Mouse (Mus musculus): ENCODE results near the gene Brap. TPM values are rescaled to one million over a fixed set of nuclear protein-coding genes. Genes with fewer than 3 reads are reported as not detected.
A peak's percentile ranks its signal among the peaks of the same experiment; 100 is the strongest.
"Not testable (repeated sequence)": the region's sequence is repeated elsewhere in the genome, so short reads cannot be mapped to it uniquely, and the experiment has no call there.

The Brap gene
- total RNA-seq, 4 experiments from 2014 or later, result 32.5 to 36.5 (median 34.7) TPM

DNA sequence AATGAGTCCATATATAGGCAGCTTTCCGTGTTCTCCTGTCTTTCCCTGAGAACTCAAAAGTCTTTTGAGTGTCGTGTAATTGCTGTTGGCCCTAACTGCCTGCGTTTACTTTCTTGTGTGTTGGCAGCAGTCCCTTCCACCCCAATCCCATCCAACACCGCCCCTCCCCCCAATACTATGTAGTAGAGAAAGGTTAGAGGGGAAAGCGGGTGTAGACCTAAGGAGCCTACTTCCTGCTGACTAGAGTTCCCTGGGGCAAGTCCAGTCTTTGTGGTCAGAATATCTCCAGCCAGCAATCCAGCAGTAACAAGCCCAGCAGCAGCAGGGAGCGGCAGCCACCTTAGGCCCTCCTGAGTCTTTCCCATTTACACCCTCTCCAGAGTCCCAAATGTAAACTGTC, 8.0 kb downstream of the Brap start:
- DNase-seq (ENCODE audit: low spot score in 2 of 2), result no peak

DNA sequence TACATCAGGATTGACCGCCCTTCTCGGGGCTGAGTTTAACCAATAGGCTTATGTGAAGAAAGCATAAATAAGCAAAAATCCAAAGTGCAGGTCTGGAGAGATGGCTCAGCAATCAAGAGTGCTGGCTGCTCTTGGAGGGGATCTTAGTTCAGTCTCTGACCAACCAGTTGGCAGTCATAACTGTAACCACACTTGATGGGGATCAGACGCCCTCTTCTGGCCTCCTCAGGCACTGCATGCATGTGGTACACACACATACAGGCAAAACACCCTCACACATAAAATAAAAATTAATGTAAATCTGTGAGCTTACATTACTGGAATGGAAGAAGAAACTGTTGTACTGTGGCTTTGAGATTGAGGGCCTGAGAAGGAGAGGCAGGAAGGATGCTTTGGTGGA, 10.0 kb downstream of the Brap start:
- DNase-seq (ENCODE audit: low spot score in 2 of 2), result no peak

DNA sequence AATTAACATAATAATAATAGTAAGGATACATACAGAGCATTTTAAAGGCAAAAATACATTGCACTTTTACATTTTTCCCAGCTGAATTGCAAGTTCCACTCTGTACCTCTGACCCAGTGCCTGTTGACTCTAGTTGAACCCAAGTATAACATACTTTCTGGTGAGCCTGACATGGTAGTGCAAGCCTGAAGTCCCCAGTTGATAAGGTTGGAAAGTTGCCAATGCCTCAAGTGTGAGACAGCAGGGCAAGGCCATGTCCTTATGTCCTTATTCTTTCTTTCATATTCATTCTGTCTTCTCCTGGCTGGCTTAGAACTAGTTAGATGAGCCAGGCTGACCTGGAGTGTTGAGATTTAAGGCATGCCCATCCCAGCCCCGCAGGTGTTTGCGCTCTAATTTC, 21.9 kb downstream of the Brap start:
- no peak for DNase-seq (ENCODE audit: low spot score in 2 of 2)

DNA sequence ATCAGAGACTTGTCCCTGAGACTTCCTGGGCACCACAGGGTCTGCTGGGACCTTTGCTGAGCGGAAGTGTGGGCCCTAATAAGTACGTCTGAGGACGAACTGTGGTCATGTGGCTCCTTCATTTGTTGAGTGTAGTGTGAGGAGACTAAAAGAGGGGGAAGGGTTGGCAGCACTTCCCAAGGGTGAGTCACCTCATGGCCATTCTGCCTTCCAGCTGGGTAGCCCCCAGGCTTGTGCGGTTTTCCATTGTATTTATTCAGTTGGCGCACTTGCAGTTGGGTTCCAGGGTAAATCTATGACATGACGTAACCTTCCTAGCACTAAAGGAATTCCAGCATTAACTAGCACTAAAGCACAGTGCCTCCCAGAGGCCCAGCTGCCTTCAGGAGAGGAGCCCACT, 25.1 kb downstream of the Brap start:
- no peak for DNase-seq (ENCODE audit: low spot score in 2 of 2)

DNA sequence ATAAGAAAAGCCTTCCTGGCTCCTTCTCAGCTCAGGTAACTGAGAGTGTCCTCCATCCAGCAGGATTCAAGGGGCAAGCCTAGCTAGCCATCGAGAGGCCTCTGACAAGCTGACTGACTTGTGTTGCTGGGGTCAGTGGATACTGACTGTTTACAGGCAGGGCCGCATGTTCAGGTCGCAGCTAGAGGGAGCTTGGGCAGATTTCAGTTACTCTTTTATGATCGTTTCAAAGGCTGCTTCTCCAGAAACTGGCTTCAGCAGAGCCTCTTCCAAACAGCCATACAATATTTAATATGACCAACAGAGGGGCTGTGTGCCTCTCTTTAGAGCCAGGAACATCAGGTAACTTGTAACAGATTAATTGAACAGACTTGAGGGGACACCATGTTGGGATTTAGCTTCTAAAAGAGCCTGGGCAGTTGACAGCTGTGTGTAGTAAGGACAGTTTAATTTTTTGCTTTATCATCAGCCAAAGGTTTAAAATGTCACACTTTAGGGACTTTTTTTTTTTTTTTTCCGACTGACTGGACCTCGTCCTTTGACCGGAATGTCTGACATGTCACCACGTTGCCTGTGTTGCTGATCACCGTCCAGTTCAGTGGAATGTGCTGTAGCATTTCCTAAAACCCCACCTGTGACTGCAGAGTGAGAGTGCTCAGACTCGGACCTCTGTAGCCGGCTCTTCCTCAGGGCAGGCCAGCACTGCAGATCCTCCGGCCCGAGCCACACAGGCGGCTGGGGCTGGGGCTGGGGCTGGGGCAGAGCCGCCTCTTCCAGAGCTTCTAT, 25.9 kb downstream of the Brap start:
- DNase-seq (ENCODE audit: low spot score in 2 of 2), result no peak

DNA sequence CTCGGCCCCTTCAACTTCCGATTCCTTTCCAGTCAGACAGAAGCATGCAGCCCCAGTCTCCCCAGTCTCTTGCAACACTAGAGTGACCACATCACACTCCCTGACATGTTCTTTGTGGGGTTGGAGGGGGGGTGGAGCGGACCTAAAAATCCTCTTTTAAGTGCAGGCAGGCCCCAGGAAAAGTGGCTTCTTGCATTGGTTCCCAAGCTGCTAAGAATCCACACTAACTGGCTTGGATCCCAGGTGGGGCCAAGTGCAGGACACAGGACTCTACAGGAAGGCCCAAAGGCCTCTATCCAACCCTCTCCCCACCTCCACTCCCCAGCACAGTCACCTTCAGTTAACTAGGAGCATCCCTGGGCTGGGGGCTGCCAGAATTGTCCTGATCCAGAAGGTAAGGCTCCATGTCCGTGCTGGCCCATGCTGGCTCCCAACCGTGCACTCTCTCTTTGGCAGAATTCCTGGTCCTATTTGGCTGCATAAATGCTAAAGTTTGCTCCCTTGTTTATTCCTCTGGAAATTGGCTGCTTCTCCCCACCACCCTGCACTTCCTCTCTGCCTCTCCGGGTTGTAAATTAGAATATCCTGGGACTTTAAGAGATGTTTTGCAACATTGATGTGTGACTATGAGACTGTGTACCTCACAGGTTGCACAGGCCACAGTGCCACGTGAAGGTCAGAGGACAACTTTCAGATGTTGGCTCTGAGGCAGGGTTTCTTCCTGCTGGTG, 30.3 kb downstream of the Brap start:
- peak; percentile 26 to 38 for DNase-seq (ENCODE audit: low spot score in 2 of 2)

DNA sequence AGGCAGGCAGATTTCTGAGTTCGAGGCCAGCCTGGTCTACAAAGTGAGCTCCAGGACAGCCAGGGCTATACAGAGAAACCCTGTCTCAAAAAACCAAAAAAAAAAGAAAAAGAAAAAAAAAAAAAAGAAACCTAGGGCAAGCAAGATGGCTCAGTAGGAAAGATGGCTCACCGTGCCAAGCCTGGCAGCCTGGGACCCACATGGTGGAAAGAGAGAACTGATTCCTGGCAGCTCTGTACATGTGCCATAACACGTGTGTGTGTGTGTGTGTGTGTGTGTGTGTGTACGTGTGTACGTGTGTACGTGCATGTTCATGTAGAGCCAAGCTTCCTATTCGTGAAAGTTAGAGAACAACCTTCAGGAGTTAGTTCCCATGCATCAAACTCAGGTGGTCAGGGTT, 31.1 kb downstream of the Brap start:
- not testable (repeated sequence) for DNase-seq (ENCODE audit: low spot score in 2 of 2)

DNA sequence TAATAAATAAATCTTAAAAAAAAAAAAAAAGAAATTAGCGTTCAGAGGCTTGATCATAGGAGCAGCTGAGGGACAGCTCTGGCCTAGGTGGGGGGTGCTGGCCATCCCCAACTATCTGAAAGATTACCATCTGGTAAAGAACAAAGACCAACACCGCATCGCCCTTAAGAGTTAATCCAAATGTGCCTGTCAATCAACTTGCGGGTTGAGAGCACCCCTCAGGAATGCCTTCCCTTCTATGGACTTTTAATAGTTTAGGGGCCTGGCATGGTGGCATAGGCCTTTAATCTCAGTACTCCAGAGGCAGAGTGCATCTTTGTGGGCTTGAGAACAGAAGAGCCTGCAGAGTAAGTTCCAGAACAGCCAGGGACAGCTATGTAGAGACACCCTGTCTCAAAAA, 32.5 kb downstream of the Brap start:
- DNase-seq (ENCODE audit: low spot score in 2 of 2), result no peak

DNA sequence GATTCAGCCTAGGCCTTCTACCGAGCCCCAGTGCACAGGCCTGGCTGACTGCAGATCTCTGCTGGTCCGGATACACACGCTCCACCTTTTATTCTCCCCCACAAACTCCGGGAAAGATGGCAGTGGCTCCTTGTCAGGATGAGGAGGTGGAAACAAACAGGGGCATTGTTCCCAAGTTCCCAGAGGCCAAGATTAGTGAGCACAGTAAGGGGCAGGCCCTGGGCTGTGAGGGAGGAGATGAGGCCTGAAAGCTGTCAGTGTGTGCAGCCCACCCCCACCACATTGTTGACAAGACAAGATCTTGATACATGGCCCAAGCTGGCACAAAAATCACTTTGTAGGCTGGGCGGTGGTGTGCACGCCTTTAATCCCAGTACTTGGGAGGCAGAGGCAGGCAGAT, 36.4 kb downstream of the Brap start:
- no peak for DNase-seq (ENCODE audit: low spot score in 2 of 2)

DNA sequence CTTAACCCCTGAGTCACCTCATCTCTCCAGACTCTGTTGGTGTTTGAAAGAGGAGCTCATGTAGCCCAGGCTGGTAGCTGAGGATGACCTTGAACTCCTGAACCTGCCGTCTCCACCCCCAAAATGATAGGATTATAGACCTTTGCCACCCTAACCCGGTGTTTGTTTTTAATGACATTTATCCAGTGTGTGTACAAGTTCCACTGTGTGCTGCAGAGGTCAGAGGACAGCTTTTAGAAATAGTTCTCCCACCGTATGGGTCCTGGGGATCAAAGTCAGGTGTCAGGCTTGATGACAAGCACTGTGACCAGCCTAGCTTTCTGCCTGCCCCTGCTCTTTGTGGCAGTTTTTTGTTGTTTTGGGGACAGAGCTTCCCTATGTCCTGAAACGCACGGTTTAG, 39.5 kb downstream of the Brap start:
- no peak for DNase-seq (ENCODE audit: low spot score in 2 of 2)

DNA sequence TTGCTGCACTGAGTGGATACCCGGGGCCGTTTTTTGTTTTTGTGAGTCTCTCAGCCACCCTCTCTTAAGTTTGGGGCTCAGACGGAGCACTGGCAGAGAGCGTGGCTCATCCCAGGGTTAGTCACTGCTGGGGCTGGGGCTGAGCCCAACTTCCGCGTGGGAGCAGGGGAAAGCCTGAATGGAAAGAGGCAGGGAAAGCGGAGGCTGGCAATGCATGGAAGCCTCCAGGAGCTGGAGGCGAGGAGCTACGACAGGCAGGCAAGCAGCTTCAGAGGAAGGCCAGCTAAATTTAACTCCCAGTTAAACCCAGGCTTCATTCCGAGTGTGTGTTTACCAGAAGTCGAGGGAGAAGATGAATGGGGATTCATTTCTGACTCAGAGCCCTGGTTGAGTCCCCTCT, 40.1 kb downstream of the Brap start:
- peak in 1 of 2 experiments; percentile 10 for DNase-seq (ENCODE audit: low spot score in 2 of 2)

DNA sequence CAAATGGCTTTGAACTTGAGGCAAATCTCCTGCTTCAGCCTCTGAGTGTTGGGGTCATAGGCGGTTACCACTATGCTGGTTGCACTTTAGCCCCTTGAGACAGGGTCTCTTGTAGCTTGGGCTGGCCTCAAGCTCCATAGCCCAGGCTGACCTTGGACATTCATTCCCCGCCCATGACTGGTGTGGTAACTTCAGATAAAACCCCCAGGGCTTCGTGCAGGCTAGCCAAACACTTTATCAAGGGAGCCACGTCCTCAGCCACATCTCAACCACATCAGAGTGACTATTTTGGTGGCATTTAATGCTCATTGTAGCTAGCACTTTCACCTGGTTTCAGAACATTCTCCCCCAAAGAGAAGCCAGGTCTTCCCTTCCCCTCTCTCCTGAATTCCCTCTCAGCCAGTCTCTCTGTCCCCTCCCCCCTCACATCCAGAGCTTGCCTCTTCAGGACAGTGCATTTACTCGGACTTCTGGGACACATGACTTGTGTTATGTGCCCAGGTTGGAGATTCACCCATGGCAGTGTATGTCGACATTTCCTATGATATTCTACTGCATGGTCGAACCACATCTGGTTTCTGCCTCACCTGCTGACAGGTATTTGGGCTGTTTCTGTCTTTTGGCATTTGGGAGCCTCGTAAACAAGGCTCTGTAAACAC, 40.9 kb downstream of the Brap start:
- DNase-seq (ENCODE audit: low spot score in 2 of 2), result no peak

DNA sequence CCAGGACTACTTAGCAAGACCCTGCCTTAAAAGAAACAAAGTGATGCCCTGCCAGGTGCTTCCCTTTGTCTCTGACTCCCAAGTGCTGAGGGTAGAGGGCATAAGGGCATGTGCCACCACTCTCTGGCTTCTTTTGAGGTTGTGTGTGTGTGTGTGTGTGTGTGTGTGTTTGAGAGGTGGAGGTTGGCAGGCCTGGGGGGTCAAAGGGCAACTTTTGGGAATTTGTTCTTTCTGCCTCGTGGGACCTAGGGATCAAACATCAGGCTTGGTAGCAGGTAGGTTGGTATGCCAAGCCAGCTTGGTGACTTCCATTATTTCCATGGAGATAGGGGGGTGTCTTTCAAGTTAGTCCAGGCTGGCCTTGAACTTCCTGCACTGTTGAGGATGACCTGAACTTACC, 43.0 kb downstream of the Brap start:
- DNase-seq (ENCODE audit: low spot score in 2 of 2), result no peak

DNA sequence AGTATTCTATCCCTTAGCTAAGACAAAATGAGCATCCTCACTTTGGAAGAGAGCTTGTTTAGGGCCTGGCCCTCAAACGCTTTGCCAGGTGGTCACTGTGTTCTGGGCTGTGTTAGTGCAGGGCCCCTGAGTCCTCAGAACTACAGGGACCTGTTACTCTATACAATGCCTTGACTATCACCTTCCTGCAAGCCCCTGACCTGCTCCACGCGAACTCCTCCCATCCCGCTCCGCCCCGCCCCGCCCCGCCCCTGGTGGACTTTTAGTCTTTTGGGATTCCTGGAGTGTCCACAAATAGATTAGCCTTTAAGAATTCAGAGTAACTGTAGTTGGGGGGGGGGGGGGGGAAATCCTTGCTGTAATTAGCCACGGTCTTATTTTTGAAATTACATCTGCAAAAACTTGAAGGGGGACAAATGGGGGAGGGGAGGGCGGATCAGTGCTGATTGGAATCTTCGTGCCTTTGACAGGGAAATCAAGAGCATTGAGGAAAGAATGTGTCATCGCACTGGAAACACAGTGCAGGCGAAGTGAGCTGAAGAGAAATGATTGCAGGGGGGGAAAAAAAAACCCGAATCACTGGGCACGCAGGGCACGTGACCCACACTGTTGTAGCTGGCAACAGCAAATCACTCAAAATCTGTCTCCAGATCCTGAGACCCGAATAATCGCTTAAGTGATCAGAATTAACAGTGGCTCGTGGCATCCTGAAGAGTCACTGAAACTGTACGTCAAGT, 44.3 kb downstream of the Brap start:
- DNase-seq (ENCODE audit: low spot score in 2 of 2), result no peak

DNA sequence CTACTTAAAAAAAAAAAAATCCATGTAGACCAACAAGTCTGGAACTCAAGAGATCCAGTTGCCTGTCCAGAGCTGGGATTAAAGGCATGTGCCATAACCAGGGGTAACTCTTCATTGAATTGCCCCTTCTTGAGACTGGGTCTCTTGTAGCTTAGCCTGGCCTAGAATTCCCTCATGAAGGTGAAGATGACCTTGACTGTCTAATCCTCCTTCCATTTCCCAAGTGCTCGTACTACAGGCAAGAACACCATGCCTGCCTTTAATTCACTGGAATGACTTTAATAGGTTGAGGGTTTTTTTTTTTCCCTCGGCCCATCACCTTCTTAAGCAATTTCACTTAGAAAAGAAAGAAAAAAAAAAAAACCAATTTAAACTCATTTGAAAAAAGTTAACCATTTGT, 50.0 kb downstream of the Brap start:
- DNase-seq (ENCODE audit: low spot score in 2 of 2), result no peak

DNA sequence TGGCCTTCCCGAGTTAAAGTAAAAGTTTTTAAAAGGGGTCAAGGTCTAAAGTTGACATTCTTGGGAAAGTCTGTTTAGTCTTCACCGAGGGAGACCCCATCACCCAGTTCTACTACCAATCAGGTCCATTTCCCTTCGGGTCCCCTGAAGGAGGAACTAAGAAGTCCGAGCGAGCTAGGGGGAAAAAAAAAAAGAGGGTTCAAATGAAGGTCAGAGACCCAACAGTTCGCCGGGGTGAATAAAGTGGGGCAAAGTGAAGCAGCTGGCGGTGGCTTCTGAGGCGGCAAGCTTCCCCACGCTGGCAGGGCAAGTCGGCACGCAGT, 50.4 kb downstream of the Brap start:
- DNase-seq (ENCODE audit: low spot score in 2 of 2), result no peak

DNA sequence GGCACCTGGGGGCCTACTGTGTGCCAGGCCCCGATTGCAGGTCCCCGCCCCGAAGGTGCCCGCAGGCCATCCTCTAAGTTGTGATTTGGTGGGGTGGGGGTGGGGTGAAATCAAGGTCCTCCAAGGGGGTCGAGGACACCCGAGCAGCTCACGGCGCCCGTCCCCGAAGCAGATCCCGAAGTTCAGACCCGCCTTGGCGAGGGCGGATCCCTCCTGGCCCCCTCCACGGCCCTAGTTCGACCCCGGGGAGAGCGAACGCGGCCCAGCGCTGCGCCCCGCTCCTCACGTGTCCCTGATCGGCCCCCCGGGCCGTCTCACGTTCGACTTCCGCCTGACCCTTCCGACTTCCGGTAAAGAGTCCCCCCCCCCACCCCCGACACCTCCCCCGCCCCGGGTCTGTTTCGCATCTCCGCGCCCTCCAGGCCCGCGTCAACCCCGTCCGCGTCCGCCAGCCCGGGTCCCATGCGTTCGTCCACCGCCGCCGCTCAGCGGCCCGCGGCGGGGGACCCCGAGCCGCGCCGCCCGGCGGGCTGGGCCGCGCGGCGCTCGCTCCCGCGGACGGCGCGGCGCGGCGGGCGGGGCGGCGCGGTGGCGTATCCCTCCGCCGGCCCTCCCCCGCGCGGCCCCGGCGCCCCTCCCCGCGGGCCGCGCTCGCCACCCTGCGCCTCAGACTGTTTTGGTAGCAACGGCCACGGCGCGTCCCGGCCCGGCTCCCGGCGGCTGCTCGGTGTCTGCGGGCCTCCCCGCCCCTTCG, 51.0 kb downstream of the Brap start, which contains the start of gene Atxn2:
TSS of gene Atxn2 (plus strand) at position 164 of the 754 bp plus-strand sequence.
- peak; percentile 71 to 80 for DNase-seq (ENCODE audit: low spot score in 2 of 2)

DNA sequence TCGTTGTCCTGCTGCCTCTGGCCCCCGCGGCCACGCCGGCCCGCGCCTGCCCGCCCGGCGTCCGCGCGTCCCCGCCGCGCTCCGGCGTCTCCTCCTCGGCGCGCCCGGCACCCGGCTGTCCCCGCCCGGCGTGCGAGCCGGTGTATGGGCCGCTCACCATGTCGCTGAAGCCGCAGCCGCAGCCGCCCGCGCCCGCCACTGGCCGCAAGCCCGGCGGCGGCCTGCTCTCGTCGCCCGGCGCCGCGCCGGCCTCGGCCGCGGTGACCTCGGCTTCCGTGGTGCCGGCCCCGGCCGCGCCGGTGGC, 51.5 kb downstream of the Brap start:
- DNase-seq (ENCODE audit: low spot score in 2 of 2), result no peak

DNA sequence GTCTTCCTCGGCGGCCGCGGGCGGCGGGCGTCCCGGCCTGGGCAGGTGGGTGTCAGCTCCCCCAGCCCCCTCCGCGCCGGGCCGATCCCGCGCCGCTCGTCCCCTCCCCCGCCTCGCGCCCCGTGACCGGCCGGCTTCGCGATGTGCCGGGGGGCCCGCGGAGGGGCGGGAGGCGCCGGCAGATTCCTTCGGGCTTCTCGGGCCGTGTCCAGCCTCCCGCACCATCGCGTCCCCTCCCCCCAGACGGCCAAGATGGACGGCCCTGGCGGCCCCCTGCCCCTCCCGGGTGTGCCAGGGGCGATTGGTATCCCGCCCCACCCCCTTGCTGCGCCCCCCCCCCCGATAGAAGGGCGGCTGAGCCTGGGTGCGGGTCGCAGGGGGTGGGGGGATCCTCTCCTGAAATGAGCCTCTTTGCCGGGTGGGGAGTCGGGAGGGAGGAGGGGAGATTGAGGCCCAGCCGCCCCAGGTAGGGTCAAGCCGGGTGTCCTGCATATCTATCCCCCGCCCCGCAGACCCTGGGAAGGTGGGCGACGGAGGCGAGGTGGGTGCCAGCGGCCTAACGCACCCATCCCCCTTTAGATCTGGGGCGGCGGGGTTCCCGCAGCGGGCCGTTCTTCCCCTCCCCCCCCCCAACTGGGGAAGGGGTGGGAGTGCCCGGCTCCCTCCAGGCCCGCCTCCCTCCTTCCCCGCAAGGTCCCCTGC, 52.0 kb downstream of the Brap start:
- DNase-seq (ENCODE audit: low spot score in 2 of 2), result peak; percentile 13 to 20

DNA sequence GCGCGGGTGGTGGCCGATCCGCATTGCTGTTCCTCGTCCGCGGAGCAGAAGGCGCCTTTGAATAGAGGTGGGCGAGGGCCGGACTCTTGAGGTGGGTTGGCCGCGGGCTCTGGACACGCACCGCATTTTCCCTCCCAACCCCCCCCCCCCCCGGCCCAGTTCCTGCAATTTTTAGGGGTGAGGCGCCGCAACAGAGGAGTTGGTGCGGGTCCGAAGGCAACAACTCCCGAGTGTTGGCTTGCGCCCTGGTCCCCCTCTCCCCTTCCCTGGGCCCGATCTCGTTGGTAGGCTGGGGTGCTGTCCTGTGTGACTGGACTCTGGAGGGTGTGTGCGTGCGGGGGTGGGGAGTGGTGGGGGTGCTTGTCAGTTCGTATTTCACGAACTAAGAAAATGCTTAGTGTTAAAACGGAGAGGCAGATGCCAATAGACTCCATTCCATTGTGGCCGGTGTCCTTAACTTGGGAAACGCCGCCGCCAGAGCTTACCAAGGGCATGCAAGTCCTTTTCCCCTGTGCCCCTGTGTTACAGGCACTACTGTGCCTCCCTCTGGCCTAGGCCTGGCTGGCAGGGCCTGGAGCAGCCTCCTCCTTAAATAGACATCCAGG, 52.7 kb downstream of the Brap start:
- DNase-seq (ENCODE audit: low spot score in 2 of 2), result peak; percentile 29 to 39

Data from gastrocnemius, adult 8-10 months (tissue).